Mouse (Mus musculus): ENCODE measurements around the gene Prkch. TPM values are rescaled to one million over a fixed set of nuclear protein-coding genes. Genes with fewer than 3 reads are reported as not detected.
A peak's percentile ranks its signal among the peaks of the same experiment; 100 is the strongest.

Prkch gene
- polyA plus RNA-seq, 1 experiment from 2014 or later: 4.7 TPM

DNA sequence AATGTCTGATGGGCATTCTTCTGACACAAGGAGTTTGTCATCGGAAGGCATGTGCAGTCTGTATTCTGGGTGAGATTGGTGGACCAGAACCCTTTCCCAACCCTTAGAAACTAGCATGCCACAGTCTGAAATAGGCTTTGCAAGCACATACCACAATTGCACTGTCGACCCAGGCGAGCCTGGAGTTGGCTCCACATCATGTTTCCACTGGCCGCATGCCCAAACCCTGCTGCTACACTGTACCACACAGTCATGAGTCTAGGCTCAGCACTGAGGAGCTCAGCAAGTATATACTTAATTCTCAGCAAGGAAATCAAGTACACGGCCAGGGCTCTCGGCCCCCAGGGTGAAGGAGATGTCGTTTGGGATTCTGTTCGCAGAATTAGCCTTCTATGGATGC lies 202.3 kb downstream of the Prkch start:
- no peaks in the 10 kb centered on the region for H3K27me3 ChIP-seq (replicated peaks; ENCODE audit: control insufficient read depth, insufficient read depth, low read length)
- no peaks in the 10 kb centered on the region for H3K9me3 ChIP-seq (replicated peaks; ENCODE audit: control insufficient read depth, low read length)
- H3K4me1 ChIP-seq (ENCODE audit: control insufficient read depth, insufficient read depth, low read length): no peaks in the 10 kb centered on the region
- no peak overlapping the region for H3K4me3 ChIP-seq (ENCODE audit: low read depth, low read length)
- H3K36me3 ChIP-seq (ENCODE audit: control insufficient read depth, insufficient read depth, low read length): no peaks in the 10 kb centered on the region
- no peak overlapping the region for H3K9ac ChIP-seq (ENCODE audit: low read length)
- WGBS: 68% methylated on average over 8 of the region's 8 CpGs
- ATAC-seq (peak; percentile 81), DNase-seq (ENCODE audit: low spot score) (peak; percentile 76)
- no peak overlapping the region for H3K4me2 ChIP-seq (ENCODE audit: low read length)
- no peak overlapping the region for H3K27ac ChIP-seq (ENCODE audit: low read depth, low read length)

- ATAC-seq: no peak
- H3K4me2 ChIP-seq (ENCODE audit: low read length): no peak overlapping the region
- no peaks in the 10 kb centered on the region for H3K36me3 ChIP-seq (ENCODE audit: control insufficient read depth, insufficient read depth, low read length)
- DNase-seq (ENCODE audit: low spot score): no peak
- no peaks in the 10 kb centered on the region for H3K9me3 ChIP-seq (replicated peaks; ENCODE audit: control insufficient read depth, low read length)
- H3K27me3 ChIP-seq (replicated peaks; ENCODE audit: control insufficient read depth, insufficient read depth, low read length): no peaks in the 10 kb centered on the region
- no peak overlapping the region for H3K4me3 ChIP-seq (ENCODE audit: low read depth, low read length)
- peaks cover 2% of the 10 kb centered on the region; the same call in 1 of the 2 replicates for H3K4me1 ChIP-seq (ENCODE audit: control insufficient read depth, insufficient read depth, low read length)
- H3K9ac ChIP-seq (ENCODE audit: low read length): no peak overlapping the region
- H3K27ac ChIP-seq (ENCODE audit: low read depth, low read length): no peak overlapping the region
- 80% methylated on average over 3 of the region's 3 CpGs for WGBS
Observed at GRCm38 (mm10) chr12:73788850-73789249, 204.3 kb downstream of the Prkch start.

DNA sequence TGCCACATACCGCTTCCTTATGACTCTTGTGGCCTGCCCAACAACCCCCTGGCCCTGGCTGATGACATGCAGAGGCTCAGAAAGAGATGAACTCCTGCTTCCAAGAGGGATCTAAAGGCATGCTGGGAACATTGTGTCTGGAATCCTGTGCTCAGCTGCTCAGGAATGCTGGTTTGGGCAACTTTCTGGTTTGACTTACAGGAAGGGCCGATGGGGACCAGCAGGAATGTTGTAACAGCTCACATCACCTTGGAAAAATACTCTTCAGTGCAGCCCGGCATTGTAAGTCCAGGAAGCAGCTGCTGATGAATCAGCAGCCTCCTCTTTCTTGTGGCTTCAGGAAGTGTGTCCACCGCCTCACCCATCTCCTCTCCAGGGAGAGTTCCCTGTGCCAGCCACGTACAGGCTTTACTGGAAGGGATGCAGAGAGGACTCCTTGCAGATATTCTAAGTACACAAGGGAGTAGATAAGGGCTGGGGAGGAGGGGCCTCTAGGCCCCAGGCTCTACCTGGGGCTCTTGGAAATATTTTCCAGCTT lies 206.0 kb downstream of the Prkch start:
- Histone ChIP-seq H3K9me3 (replicated peaks; ENCODE audit: control insufficient read depth, low read length) (no peaks in the 10 kb centered on the region), H3K27me3 (replicated peaks; ENCODE audit: control insufficient read depth, insufficient read depth, low read length) (no peaks in the 10 kb centered on the region), H3K27ac (ENCODE audit: low read depth, low read length) (no peak overlapping the region), H3K4me2 (ENCODE audit: low read length) (no peak overlapping the region), H3K36me3 (ENCODE audit: control insufficient read depth, insufficient read depth, low read length) (no peaks in the 10 kb centered on the region), H3K9ac (ENCODE audit: low read length) (no peak overlapping the region), H3K4me1 (ENCODE audit: control insufficient read depth, insufficient read depth, low read length) (peaks cover 9% of the 10 kb centered on the region), H3K4me3 (ENCODE audit: low read depth, low read length) (no peak overlapping the region)
- DNase-seq (ENCODE audit: low spot score) (no peak), ATAC-seq (no peak)
- 80% methylated on average over 5 of the region's 5 CpGs for WGBS

DNA sequence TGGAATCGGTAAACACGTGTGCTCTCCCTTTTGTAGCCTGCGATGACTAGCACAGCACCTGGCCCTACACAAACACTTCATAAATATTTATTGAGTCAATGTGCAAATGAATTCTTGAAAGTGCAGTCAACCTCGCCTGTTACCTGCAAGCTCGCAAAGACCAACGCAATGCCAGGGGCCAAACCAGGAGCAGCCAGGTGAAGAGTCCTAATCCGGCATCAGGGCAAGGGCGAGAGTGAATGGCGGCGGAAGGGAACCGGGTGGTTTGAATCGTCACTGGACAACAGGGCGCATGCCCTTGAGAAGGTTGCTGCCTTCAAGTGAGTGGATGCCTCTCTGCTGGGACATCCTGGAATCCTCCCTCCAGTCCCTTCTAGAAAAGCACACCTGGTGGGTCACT lies 208.6 kb downstream of the Prkch start:
- Histone ChIP-seq H3K36me3 (ENCODE audit: control insufficient read depth, insufficient read depth, low read length) (no peaks in the 10 kb centered on the region), H3K9ac (ENCODE audit: low read length) (no peak overlapping the region), H3K27ac (ENCODE audit: low read depth, low read length) (no peak overlapping the region), H3K9me3 (replicated peaks; ENCODE audit: control insufficient read depth, low read length) (no peaks in the 10 kb centered on the region), H3K4me2 (ENCODE audit: low read length) (no peak overlapping the region), H3K4me1 (ENCODE audit: control insufficient read depth, insufficient read depth, low read length) (peaks cover 9% of the 10 kb centered on the region), H3K4me3 (ENCODE audit: low read depth, low read length) (no peak overlapping the region), H3K27me3 (replicated peaks; ENCODE audit: control insufficient read depth, insufficient read depth, low read length) (no peaks in the 10 kb centered on the region)
- WGBS: 47% methylated on average over 13 of the region's 13 CpGs
- ATAC-seq (no peak), DNase-seq (ENCODE audit: low spot score) (no peak)

GRCm38 (mm10) chr12:73793744-73794143 lies 209.1 kb downstream of the Prkch start:
- Histone ChIP-seq H3K4me2 (ENCODE audit: low read length) (peak overlapping the region; percentile 25; the same call in 1 of the 2 replicates), H3K9ac (ENCODE audit: low read length) (peak overlapping the region; percentile 0; the same call in 1 of the 2 replicates), H3K27ac (ENCODE audit: low read depth, low read length) (0 out of 2 replicates have a peak overlapping the region, but pooled peaks have one; percentile 33)

DNA sequence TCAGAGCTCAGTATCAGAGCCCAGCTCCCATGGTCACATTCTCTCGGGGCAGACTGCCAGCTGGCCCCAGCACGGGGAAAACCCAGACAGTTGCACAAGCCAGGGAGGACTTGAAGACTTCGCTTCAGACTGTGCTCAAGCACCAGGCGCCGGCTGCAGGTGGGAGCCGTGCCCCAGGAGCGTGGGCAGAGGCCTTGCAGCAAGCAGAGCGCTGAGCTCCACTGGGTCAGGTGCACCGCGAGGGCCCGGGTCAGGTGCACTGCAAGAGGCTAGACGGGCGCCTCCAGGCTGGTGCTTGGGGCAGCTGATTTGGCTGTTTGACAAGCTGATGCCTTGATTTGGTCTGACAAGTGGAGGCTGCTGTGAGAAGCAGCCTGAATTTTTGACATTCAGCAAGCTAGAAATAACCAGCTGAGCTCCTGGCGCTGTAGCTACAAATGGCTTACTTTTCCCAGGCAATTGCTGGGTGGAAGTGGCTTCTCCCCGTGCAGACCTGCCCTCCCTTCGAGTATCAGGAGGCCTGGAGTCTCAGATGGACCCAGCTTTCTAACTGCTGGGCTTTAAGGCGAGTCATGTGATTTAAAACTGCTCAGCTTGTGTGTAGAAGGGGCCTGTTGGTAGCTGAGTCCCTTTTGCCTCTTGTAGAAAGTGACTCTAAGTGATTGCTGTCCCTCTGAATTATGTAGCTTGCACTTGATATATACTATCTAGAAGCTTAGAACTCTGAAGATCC lies 209.7 kb downstream of the Prkch start:
- DNase-seq (ENCODE audit: low spot score): peak; percentile 57
- H3K4me3 ChIP-seq (ENCODE audit: low read depth, low read length): no peak overlapping the region
- peaks cover 9% of the 10 kb centered on the region for H3K4me1 ChIP-seq (ENCODE audit: control insufficient read depth, insufficient read depth, low read length)
- WGBS: 17% methylated on average over 17 of the region's 17 CpGs
- peak; percentile 55 for ATAC-seq
- no peaks in the 10 kb centered on the region for H3K27me3 ChIP-seq (replicated peaks; ENCODE audit: control insufficient read depth, insufficient read depth, low read length)
- peak overlapping the region; percentile 25; the same call in 1 of the 2 replicates for H3K4me2 ChIP-seq (ENCODE audit: low read length)
- peak overlapping the region; percentile 33; the same call in 1 of the 2 replicates for H3K27ac ChIP-seq (ENCODE audit: low read depth, low read length)
- peak overlapping the region; percentile 0; the same call in 1 of the 2 replicates for H3K9ac ChIP-seq (ENCODE audit: low read length)
- H3K36me3 ChIP-seq (ENCODE audit: control insufficient read depth, insufficient read depth, low read length): no peaks in the 10 kb centered on the region
- H3K9me3 ChIP-seq (replicated peaks; ENCODE audit: control insufficient read depth, low read length): no peaks in the 10 kb centered on the region

More at GRCm38 (mm10) chr12:73793744-73794143, 209.1 kb downstream of the Prkch start:
- Histone ChIP-seq H3K4me3 (ENCODE audit: low read depth, low read length) (no peak overlapping the region), H3K27me3 (replicated peaks; ENCODE audit: control insufficient read depth, insufficient read depth, low read length) (no peaks in the 10 kb centered on the region), H3K4me1 (ENCODE audit: control insufficient read depth, insufficient read depth, low read length) (peaks cover 9% of the 10 kb centered on the region), H3K36me3 (ENCODE audit: control insufficient read depth, insufficient read depth, low read length) (no peaks in the 10 kb centered on the region), H3K9me3 (replicated peaks; ENCODE audit: control insufficient read depth, low read length) (no peaks in the 10 kb centered on the region)
- DNase-seq (ENCODE audit: low spot score) (peak; percentile 33), ATAC-seq (no peak)
- WGBS: 9% methylated on average over 5 of the region's 5 CpGs

GRCm38 (mm10) chr12:73799671-73800070 lies 215.1 kb downstream of the Prkch start:
- no peak overlapping the region for H3K4me3 ChIP-seq (ENCODE audit: low read depth, low read length)
- WGBS: 84% methylated on average over 5 of the region's 5 CpGs
- no peak for DNase-seq (ENCODE audit: low spot score)

GRCm38 (mm10) chr12:73800886-73801285 lies 216.3 kb downstream of the Prkch start:
- H3K9ac ChIP-seq (ENCODE audit: low read length): no peak overlapping the region
- H3K36me3 ChIP-seq (ENCODE audit: control insufficient read depth, insufficient read depth, low read length): no peaks in the 10 kb centered on the region
- ATAC-seq (no peak), DNase-seq (ENCODE audit: low spot score) (no peak)
- WGBS: 79% methylated on average over 3 of the region's 3 CpGs
- no peak overlapping the region for H3K4me2 ChIP-seq (ENCODE audit: low read length)
- no peaks in the 10 kb centered on the region for H3K4me1 ChIP-seq (ENCODE audit: control insufficient read depth, insufficient read depth, low read length)
- H3K9me3 ChIP-seq (replicated peaks; ENCODE audit: control insufficient read depth, low read length): no peaks in the 10 kb centered on the region
- H3K27me3 ChIP-seq (replicated peaks; ENCODE audit: control insufficient read depth, insufficient read depth, low read length): no peaks in the 10 kb centered on the region
- no peak overlapping the region for H3K27ac ChIP-seq (ENCODE audit: low read depth, low read length)
- no peak overlapping the region for H3K4me3 ChIP-seq (ENCODE audit: low read depth, low read length)

More at GRCm38 (mm10) chr12:73799671-73800070, 215.1 kb downstream of the Prkch start:
- Histone ChIP-seq H3K4me1 (ENCODE audit: control insufficient read depth, insufficient read depth, low read length) (no peaks in the 10 kb centered on the region), H3K9me3 (replicated peaks; ENCODE audit: control insufficient read depth, low read length) (no peaks in the 10 kb centered on the region), H3K4me2 (ENCODE audit: low read length) (no peak overlapping the region), H3K27me3 (replicated peaks; ENCODE audit: control insufficient read depth, insufficient read depth, low read length) (no peaks in the 10 kb centered on the region), H3K27ac (ENCODE audit: low read depth, low read length) (no peak overlapping the region), H3K9ac (ENCODE audit: low read length) (no peak overlapping the region), H3K36me3 (ENCODE audit: control insufficient read depth, insufficient read depth, low read length) (no peaks in the 10 kb centered on the region)
- no peak for ATAC-seq

DNA sequence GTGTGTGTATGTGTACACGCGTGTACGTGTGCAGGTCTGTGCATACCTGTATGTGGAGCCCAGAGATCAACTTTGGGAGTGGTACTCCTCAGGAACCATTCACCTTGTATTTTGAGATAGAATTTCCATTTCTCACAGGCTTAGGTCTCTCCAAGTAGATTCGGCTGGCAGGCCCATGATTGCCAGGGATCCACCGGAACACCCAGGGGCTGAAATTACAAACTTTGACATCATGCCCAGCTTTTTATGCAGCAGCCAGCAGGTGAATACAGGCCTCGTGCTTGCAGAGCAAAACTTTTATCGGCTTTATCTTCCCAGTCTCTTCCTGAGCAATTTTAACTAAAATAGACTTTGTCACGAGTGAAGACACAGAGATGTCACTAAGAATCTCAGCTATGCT lies 217.2 kb downstream of the Prkch start:
- Histone ChIP-seq H3K9ac (ENCODE audit: low read length) (no peak overlapping the region), H3K36me3 (ENCODE audit: control insufficient read depth, insufficient read depth, low read length) (no peaks in the 10 kb centered on the region), H3K27me3 (replicated peaks; ENCODE audit: control insufficient read depth, insufficient read depth, low read length) (no peaks in the 10 kb centered on the region), H3K9me3 (replicated peaks; ENCODE audit: control insufficient read depth, low read length) (no peaks in the 10 kb centered on the region), H3K4me1 (ENCODE audit: control insufficient read depth, insufficient read depth, low read length) (no peaks in the 10 kb centered on the region), H3K27ac (ENCODE audit: low read depth, low read length) (no peak overlapping the region), H3K4me2 (ENCODE audit: low read length) (no peak overlapping the region), H3K4me3 (ENCODE audit: low read depth, low read length) (no peak overlapping the region)
- ATAC-seq (no peak), DNase-seq (ENCODE audit: low spot score) (no peak)
- WGBS: 89% methylated on average over 8 of the region's 8 CpGs
